Mouse (Mus musculus): ENCODE measurements around the gene Mkrn1. TPM values are rescaled to one million over a fixed set of nuclear protein-coding genes. Genes with fewer than 3 reads are reported as not detected.

The Mkrn1 gene
- 28.2 and 35.5 TPM in 2 replicates for polyA plus RNA-seq (2016; fragmentation: Nextera tagmentation; extraction: Ambion mirVana)

GRCm38 (mm10) chr6:39419851-39420721 lies at the start of gene Mkrn1:
Mkrn1 (minus strand) TSS chr6:39420462.
- H3K27ac ChIP-seq: peak within 1 kb of the TSS; percentile 86
- H3K4me3 ChIP-seq: peak within 1 kb of the TSS; percentile 86
- peaks cover 35% of the 10 kb centered on the region for H3K27me3 ChIP-seq (ENCODE audit: low read depth, poor library complexity, severe bottlenecking)
- DNase-seq (ENCODE audit: low spot score): peak; percentile 85
- no peaks in the 10 kb centered on the region for H3K36me3 ChIP-seq
- peaks cover 8% of the 10 kb centered on the region; the same call in 1 of the 2 replicates for H3K4me1 ChIP-seq
- no peaks in the 10 kb centered on the region for H3K9me3 ChIP-seq (replicated peaks)
- WGBS: under 1% methylated on average over 81 of the region's 82 CpGs

DNA sequence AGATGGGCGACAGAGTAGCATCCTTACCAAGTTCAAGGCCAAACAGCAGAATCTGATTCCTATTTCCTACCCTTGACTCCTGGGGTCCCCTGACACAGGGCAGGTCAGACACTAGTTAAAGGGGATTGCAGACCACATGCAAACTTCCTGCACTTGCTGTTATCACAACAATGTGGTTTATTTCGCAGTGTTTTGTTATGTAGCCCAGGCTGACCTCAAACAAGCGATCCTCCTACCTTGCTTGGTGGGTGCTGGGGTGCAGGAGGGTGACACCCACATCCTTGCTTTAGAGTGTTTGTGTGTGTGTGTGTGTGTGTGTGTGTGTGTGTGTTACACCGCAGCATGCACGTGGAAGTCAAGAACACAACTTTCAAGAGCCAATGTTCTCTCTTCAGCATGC lies 49.2 kb upstream of the Mkrn1 start:
- peaks cover 86% of the 10 kb centered on the region for H3K36me3 ChIP-seq
- no peak for DNase-seq (ENCODE audit: low spot score)
- 92% methylated on average over 5 of the region's 5 CpGs for WGBS

DNA sequence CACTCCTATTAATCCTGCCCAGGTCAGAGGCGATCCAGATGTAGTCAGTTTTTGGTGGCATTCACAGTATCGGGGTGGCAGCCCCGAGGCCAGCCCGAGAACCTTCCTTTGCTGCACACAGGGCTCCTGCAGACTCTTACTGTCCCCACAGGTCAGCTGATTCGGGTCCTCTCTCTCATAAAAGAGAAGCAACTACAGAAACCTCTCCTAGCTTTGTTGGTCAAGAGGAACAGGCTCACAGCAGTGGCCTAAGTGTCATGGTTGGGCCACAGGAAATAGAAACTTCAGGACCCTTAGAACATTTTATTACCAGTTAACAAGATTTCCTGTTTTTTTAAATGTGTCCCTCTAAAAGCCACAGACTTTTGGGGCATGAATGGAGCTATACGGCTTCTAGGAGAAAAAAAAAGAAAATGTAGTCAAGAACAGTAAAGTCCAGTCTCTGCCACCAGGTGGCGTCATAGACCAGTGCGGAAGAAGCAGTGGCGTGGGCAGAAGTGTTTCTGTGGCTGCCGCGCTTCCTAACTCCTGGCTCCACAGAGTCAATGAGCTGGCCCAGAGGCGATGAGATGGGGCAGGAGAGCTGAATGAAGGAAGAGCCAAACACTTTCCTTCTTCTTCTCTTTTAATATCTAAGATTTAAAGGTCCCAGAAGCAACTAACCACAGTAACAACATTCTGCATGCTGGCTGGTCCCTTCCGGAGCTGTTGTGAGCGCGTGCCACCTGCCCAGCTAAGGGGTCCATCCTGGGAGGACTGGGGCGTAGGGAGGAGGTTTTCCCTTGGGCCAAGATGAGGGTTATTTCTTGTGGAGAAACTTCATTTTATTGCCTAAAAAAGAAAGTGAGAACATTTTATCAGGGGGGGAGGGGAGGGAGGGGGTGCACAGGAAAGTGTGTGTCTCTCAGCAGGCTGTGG lies 42.6 kb upstream of the Mkrn1 start:
- Histone ChIP-seq H3K27ac (no peak overlapping the region), H3K4me3 (no peak overlapping the region), H3K36me3 (peaks cover 67% of the 10 kb centered on the region), H3K9me3 (replicated peaks) (no peaks in the 10 kb centered on the region), H3K4me1 (peaks cover 16% of the 10 kb centered on the region), H3K27me3 (ENCODE audit: low read depth, poor library complexity, severe bottlenecking) (no peaks in the 10 kb centered on the region)
- WGBS: 58% methylated on average over 16 of the region's 16 CpGs
- DNase-seq (ENCODE audit: low spot score): peak; percentile 87

More for the DNA sequence above, 49.2 kb upstream of the Mkrn1 start:
- Histone ChIP-seq H3K4me3 (no peak overlapping the region), H3K27me3 (ENCODE audit: low read depth, poor library complexity, severe bottlenecking) (no peaks in the 10 kb centered on the region), H3K4me1 (peaks cover 26% of the 10 kb centered on the region), H3K27ac (no peak overlapping the region), H3K9me3 (replicated peaks) (no peaks in the 10 kb centered on the region)

- H3K4me3 ChIP-seq: no peak overlapping the region
- DNase-seq (ENCODE audit: low spot score): no peak
- no peak overlapping the region for H3K27ac ChIP-seq
- H3K9me3 ChIP-seq (replicated peaks): no peaks in the 10 kb centered on the region
- peaks cover 25% of the 10 kb centered on the region for H3K4me1 ChIP-seq
- no peaks in the 10 kb centered on the region for H3K27me3 ChIP-seq (ENCODE audit: low read depth, poor library complexity, severe bottlenecking)
- peaks cover 44% of the 10 kb centered on the region for H3K36me3 ChIP-seq
- WGBS: 95% methylated on average over 11 of the region's 11 CpGs
Measured at GRCm38 (mm10) chr6:39460040-39460439, 39.8 kb upstream of the Mkrn1 start.

DNA sequence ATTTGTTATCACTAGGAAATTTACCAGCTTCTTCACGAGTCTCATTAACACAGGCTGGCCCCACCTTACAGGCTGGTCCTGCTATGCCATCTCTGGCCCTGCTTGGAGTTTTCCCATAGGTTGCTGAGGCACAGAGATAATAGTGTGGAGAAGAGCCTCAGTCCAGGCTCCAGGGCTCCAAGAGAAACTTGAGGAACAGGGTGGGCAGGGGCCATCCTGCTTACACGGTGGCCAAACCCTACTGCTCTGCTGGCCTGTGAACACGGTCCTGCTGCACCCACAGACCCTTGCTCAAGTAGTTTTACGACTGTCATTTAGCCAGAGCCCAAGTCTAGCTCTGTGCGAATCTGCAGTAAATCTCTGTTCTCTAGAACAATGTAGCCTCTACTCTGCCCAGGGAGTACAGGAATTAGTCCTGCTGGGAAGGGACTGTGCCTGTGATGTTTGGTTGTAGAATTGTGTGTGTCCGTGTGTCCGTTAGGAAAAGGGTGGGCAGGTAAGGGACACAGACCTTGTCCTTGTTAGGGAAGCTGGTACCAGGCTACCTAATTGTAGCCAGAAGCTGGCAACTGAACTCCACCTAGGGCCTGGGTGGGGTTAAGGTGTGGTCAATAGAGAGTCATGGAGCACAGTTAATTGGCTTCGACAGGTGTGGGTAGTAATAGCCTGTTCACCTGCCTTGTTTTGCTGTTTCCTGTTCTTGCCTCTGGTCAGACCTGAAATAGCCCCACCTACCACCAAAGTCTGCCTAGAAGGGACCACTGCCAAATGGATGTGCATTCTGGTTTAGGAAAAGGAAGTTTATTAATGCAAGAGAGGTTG lies 35.3 kb upstream of the Mkrn1 start:
- Histone ChIP-seq H3K4me1 (peaks cover 15% of the 10 kb centered on the region), H3K4me3 (no peak overlapping the region), H3K9me3 (replicated peaks) (no peaks in the 10 kb centered on the region), H3K27ac (no peak overlapping the region), H3K36me3 (peaks cover 7% of the 10 kb centered on the region), H3K27me3 (ENCODE audit: low read depth, poor library complexity, severe bottlenecking) (no peaks in the 10 kb centered on the region)
- 55% methylated on average over 8 of the region's 8 CpGs for WGBS
- DNase-seq (ENCODE audit: low spot score): no peak

- Histone ChIP-seq H3K36me3 (no peaks in the 10 kb centered on the region), H3K27ac (no peak overlapping the region), H3K27me3 (ENCODE audit: low read depth, poor library complexity, severe bottlenecking) (no peaks in the 10 kb centered on the region), H3K4me1 (peaks cover 22% of the 10 kb centered on the region), H3K9me3 (replicated peaks) (no peaks in the 10 kb centered on the region), H3K4me3 (no peak overlapping the region)
- 46% methylated on average over 2 of the region's 2 CpGs for WGBS
- DNase-seq (ENCODE audit: low spot score): no peak
Measured at GRCm38 (mm10) chr6:39454616-39455015, 34.4 kb upstream of the Mkrn1 start.

GRCm38 (mm10) chr6:39453564-39453963 lies 33.3 kb upstream of the Mkrn1 start:
- Histone ChIP-seq H3K4me3 (no peak overlapping the region), H3K9me3 (replicated peaks) (no peaks in the 10 kb centered on the region), H3K27ac (no peak overlapping the region), H3K4me1 (peaks cover 22% of the 10 kb centered on the region), H3K36me3 (no peaks in the 10 kb centered on the region), H3K27me3 (ENCODE audit: low read depth, poor library complexity, severe bottlenecking) (no peaks in the 10 kb centered on the region)
- DNase-seq (ENCODE audit: low spot score): no peak
- WGBS: 91% methylated on average over 4 of the region's 4 CpGs

DNA sequence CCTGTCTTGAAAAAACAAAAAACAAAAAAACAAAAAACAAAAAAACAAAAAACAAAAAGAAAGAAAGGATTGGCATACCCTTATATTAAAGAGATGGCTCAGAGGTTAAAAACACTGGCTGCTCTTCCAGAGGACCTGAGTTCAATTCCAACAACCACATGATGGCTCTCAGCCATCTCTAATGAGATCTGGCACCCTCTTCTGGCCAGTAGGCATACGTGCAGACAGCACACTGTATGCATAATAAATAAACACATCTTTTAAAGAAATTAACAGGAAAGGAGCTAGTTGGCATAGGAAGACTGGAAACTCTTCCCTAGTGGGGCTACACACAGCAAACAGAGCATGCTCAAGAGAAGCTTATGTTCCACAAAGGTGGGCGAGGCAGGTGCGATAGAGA lies 30.8 kb upstream of the Mkrn1 start:
- peaks cover 22% of the 10 kb centered on the region for H3K4me1 ChIP-seq
- H3K27ac ChIP-seq: no peak overlapping the region
- H3K4me3 ChIP-seq: no peak overlapping the region
- H3K9me3 ChIP-seq (replicated peaks): no peaks in the 10 kb centered on the region
- WGBS: 83% methylated on average over 3 of the region's 3 CpGs
- no peak for DNase-seq (ENCODE audit: low spot score)
- H3K36me3 ChIP-seq: no peaks in the 10 kb centered on the region
- H3K27me3 ChIP-seq (ENCODE audit: low read depth, poor library complexity, severe bottlenecking): no peaks in the 10 kb centered on the region

- no peaks in the 10 kb centered on the region for H3K27me3 ChIP-seq (ENCODE audit: low read depth, poor library complexity, severe bottlenecking)
- DNase-seq (ENCODE audit: low spot score): no peak
- H3K27ac ChIP-seq: no peak overlapping the region
- no peaks in the 10 kb centered on the region for H3K36me3 ChIP-seq
- WGBS: 89% methylated on average over 4 of the region's 4 CpGs
- H3K4me1 ChIP-seq: peaks cover 18% of the 10 kb centered on the region
- no peak overlapping the region for H3K4me3 ChIP-seq
- no peaks in the 10 kb centered on the region for H3K9me3 ChIP-seq (replicated peaks)
Measured at GRCm38 (mm10) chr6:39450580-39450979, 30.3 kb upstream of the Mkrn1 start.

DNA sequence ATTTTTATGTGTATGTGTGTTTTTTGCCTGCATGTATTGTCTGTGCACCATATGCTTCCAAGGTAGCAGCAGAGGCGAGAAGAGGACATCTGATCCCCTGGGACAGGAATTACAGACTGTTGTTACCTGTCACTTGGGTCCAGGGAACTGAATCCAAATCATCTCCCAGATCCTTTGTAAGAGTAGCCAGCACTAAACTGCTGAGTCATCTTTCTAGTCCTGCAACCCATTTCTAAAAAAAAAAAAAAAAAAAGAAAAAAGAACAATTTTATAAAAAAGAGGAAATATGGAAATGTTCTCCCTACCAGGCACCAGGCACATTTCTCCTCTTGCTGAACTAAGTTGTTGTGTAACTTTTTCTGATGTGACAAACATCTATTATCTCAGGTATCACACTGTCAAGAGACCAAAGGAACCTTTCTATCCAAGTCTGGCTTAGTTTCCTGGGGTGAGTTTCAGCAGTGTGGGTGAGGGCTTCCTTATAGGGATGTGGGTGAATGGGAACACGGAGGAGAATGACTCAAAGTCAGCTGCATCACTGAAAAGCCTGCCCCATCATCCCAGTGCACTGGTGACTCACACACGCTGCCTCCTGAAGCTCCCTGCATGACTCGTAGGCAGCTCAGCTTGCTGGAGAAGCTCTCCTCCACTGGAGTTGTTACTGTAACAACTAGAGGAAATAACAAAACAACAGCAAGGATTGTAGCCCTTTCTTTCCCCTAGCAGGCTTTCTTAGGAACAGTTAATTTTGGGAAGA lies 27.3 kb upstream of the Mkrn1 start:
- no peaks in the 10 kb centered on the region for H3K27me3 ChIP-seq (ENCODE audit: low read depth, poor library complexity, severe bottlenecking)
- no peak for DNase-seq (ENCODE audit: low spot score)
- H3K9me3 ChIP-seq (replicated peaks): no peaks in the 10 kb centered on the region
- H3K36me3 ChIP-seq: no peaks in the 10 kb centered on the region
- H3K4me3 ChIP-seq: no peak overlapping the region
- WGBS: 56% methylated on average over 4 of the region's 4 CpGs
- peaks cover 7% of the 10 kb centered on the region for H3K4me1 ChIP-seq
- H3K27ac ChIP-seq: no peak overlapping the region

DNA sequence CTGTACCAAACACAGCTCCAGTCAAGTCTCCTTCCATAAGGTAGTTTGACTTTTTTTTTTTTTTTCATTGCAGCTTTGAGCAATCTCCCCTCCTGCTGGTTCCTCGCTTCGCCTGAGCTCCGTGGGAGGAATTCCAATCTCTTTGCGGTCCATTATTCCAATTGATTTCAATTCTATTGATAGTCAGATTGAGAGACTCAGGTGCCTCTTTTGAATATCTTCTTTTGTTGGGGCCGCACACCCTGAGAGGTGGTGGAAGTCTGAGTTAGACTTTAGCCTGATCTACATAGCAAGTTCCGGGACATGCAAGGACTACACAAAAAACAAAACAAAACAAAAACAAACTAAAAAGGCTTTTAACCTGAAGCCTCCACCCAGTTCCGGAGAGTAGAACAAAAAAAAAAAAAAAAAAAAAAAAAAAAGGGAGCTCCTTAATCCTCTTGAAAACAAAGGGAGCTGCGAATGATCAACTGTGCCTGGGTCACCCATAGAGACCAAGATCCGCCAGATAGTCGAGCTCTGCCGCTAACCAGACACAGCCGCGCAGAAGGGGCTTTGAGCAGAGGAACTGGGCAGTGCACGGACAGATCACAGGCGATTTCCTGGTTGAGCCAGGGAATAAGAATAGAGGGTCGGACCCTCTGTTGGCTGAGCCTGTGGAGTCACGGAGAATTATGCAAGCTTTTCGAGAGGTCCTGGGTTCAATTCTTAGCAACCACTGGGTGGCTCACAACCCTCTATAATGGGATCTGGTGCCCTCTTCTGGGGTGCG lies 25.7 kb upstream of the Mkrn1 start:
- H3K27ac ChIP-seq: no peak overlapping the region
- H3K27me3 ChIP-seq (ENCODE audit: low read depth, poor library complexity, severe bottlenecking): no peaks in the 10 kb centered on the region
- peaks cover 7% of the 10 kb centered on the region for H3K4me1 ChIP-seq
- no peak overlapping the region for H3K4me3 ChIP-seq
- no peak for DNase-seq (ENCODE audit: low spot score)
- no peaks in the 10 kb centered on the region for H3K36me3 ChIP-seq
- WGBS: 27% methylated on average over 19 of the region's 19 CpGs
- no peaks in the 10 kb centered on the region for H3K9me3 ChIP-seq (replicated peaks)

Data from limb, embryonic 10.5 days (tissue).